Mouse (Mus musculus): ENCODE measurements around the gene Il10. TPM values are rescaled to one million over a fixed set of nuclear protein-coding genes. Genes with fewer than 3 reads are reported as not detected.

Il10 gene
- polyA plus RNA-seq, 1 experiment: not detected

- Histone ChIP-seq H3K4me3 (ENCODE audit: insufficient read depth, low read depth, low read length) (no peak overlapping the region), H3K27ac (replicated peaks; ENCODE audit: low read depth, low read length) (no peak overlapping the region), H3K4me1 (ENCODE audit: control insufficient read depth, insufficient read depth, insufficient read length, low read length) (no peaks in the 10 kb centered on the region)
Observed at GRCm38 (mm10) chr1:131025843-131026190, 6.2 kb downstream of the Il10 start.

DNA sequence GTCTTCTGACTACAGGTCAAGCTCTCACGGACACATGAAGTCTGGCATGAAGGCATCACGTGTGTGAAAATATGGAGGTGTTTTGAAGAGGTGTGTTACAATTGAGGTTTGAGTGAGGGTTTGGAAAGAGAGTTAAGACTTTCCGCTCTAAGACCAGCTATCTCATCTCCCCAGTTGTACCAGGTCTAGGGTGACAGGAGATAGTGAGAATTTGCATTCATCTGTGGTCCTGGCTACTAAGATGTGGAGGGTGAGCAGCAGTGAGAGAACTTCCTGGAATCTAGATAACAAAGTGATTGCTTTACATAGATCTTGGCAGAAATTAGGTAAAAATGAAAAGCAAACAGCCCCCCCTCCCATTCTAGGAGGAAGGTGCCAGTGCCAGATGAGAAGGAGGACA, 9.6 kb downstream of the Il10 start:
- H3K4me1 ChIP-seq (ENCODE audit: control insufficient read depth, insufficient read depth, insufficient read length, low read length): no peaks in the 10 kb centered on the region
- H3K4me3 ChIP-seq (ENCODE audit: insufficient read depth, low read depth, low read length): no peak overlapping the region

DNA sequence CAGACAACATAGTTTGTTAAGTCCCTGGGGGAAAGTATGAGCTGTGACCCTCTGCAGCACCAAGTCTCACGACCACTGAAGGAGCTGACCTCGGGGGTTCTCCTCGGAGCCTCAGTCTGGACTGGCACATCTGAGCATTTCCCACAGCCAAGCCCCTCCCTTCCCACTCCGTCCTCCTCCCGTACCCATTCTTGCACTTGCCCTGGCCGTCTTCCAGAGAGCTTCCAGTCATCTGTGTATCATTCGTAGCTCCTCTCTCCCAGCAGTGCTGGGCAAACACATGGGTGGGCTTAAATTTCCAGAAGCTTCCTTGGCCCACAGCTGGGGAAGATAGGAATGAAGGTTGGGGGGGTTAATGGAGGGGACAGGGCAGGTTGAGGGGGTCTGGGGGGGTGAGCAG, 10.6 kb downstream of the Il10 start:
- H3K4me1 ChIP-seq (ENCODE audit: control insufficient read depth, insufficient read depth, insufficient read length, low read length): no peaks in the 10 kb centered on the region
- no peak overlapping the region for H3K4me3 ChIP-seq (ENCODE audit: insufficient read depth, low read depth, low read length)
- H3K27ac ChIP-seq (replicated peaks; ENCODE audit: low read depth, low read length): no peak overlapping the region

More for the DNA sequence above, 9.6 kb downstream of the Il10 start:
- no peak overlapping the region for H3K27ac ChIP-seq (replicated peaks; ENCODE audit: low read depth, low read length)

DNA sequence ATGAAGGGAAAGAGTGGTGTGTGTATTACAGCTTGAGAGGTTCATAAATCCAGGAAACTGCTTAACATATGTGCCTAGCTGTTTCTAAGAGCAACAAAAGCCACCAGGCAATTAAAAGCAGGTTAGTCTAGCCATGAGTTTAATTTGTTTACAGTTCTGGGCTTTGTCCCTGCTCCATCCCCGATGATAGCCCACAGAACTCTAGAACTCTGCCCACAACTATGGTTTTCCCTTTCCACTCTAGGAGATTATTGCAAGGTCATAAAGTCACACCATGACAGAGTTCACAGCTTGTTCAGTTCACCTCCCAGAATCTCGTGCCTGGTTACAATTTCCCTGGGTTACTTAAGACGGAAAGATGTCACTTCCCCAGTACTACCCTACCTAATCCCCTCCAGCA, 11.6 kb downstream of the Il10 start:
- no peak overlapping the region for H3K27ac ChIP-seq (replicated peaks; ENCODE audit: low read depth, low read length)
- H3K4me1 ChIP-seq (ENCODE audit: control insufficient read depth, insufficient read depth, insufficient read length, low read length): no peaks in the 10 kb centered on the region
- no peak overlapping the region for H3K4me3 ChIP-seq (ENCODE audit: insufficient read depth, low read depth, low read length)

GRCm38 (mm10) chr1:131038001-131038400, 18.4 kb downstream of the Il10 start:
- no peak overlapping the region for H3K4me3 ChIP-seq (ENCODE audit: insufficient read depth, low read depth, low read length)
- no peaks in the 10 kb centered on the region for H3K4me1 ChIP-seq (ENCODE audit: control insufficient read depth, insufficient read depth, insufficient read length, low read length)
- H3K27ac ChIP-seq (replicated peaks; ENCODE audit: low read depth, low read length): no peak overlapping the region

- Histone ChIP-seq H3K4me3 (ENCODE audit: insufficient read depth, low read depth, low read length) (no peak overlapping the region), H3K4me1 (ENCODE audit: control insufficient read depth, insufficient read depth, insufficient read length, low read length) (no peaks in the 10 kb centered on the region), H3K27ac (replicated peaks; ENCODE audit: low read depth, low read length) (no peak overlapping the region)
Observed at GRCm38 (mm10) chr1:131038415-131039017, 18.9 kb downstream of the Il10 start.

DNA sequence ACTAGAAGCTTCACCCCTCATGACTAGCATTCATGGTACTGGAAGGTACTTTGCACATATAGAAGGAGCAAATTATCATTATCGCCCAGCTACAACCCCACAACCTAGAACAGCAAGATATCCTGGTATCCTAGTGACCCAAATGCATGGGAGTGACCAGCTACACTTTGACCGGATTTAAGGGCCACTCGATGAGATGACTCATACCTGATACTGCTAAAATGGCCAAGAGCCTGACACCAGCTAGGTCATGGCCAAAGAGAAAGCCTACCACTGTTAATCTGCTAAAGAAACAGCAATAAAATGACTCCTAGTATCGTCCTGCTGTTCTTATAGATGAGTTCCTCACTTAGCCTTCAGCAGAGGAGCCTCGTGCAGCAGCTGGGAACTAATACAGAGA, 19.8 kb downstream of the Il10 start:
- H3K4me3 ChIP-seq (ENCODE audit: insufficient read depth, low read depth, low read length): no peak overlapping the region
- no peaks in the 10 kb centered on the region for H3K4me1 ChIP-seq (ENCODE audit: control insufficient read depth, insufficient read depth, insufficient read length, low read length)
- H3K27ac ChIP-seq (replicated peaks; ENCODE audit: low read depth, low read length): no peak overlapping the region

DNA sequence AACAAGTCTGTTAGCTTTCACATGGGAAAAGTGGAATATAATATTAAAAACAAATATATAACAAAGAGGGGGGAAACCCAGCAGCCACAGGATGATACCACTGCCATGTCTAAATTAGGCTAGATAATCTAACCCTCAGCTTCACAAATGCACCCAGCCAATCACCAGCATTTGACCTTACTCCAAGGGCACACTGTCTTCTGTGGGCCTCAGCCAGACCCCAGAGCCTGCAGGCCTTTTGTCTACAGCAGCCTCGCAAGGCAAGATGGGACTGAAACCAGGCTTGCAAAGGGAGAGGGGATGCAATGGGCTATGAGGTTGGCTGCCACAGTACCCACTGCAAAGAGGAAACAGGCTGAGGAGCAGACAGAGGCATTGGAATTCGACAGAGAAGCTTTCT, 22.6 kb downstream of the Il10 start:
- Histone ChIP-seq H3K4me3 (ENCODE audit: insufficient read depth, low read depth, low read length) (no peak overlapping the region), H3K4me1 (ENCODE audit: control insufficient read depth, insufficient read depth, insufficient read length, low read length) (no peaks in the 10 kb centered on the region), H3K27ac (replicated peaks; ENCODE audit: low read depth, low read length) (no peak overlapping the region)

DNA sequence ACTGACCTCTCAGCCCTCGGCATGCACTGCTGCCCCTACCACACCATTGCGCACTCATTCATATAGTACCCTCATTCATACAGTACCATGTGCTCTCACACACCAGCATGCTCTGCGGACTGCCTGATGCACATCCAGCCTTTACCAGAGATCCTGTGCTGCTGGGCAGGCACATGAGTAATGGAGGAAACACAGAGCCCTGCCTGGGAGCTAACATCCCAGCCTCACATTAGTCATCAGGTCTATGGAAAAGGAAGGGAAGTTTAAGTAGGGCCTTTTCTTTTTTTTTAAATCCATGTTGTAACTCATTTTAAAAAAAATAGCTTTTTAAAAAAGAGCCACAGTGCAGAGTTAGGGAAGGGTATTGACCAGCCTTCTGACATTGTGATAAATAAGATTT, 23.1 kb downstream of the Il10 start:
- Histone ChIP-seq H3K4me3 (ENCODE audit: insufficient read depth, low read depth, low read length) (no peak overlapping the region), H3K4me1 (ENCODE audit: control insufficient read depth, insufficient read depth, insufficient read length, low read length) (no peaks in the 10 kb centered on the region), H3K27ac (replicated peaks; ENCODE audit: low read depth, low read length) (no peak overlapping the region)

- Histone ChIP-seq H3K4me3 (ENCODE audit: insufficient read depth, low read depth, low read length) (no peak overlapping the region), H3K4me1 (ENCODE audit: control insufficient read depth, insufficient read depth, insufficient read length, low read length) (no peaks in the 10 kb centered on the region), H3K27ac (replicated peaks; ENCODE audit: low read depth, low read length) (no peak overlapping the region)
Observed at GRCm38 (mm10) chr1:131043636-131044035, 24.0 kb downstream of the Il10 start.

DNA sequence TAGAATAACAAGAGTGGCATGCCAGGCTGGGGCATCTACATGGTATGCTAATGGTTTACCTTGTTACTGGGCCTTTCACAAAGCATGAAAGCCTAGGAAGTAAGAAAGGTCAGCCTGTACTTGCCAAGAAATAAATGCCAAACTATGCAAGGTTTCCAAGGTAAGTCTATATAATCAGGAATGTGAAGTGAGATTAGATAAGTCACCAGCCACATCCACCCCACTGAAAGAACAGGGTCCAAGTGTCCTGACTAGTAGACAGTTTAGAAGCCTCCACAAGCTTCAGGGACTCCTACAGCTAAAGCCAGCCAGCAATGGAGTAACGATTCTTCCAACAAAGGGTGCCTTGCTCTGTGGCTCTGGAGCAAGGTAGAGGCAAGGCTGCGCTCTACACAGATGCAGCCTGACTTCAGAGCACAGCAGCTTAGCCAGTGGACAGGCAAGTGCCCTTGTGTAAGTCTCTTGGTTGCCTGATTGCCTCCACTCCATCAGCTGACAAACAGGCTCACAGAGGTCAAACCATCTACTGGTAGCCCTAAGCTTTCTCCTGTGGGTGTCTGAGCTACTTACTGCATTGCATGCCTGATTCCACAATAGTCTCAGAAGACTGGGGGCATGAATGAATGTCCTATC, 26.2 kb downstream of the Il10 start:
- H3K27ac ChIP-seq (replicated peaks; ENCODE audit: low read depth, low read length): no peak overlapping the region

GRCm38 (mm10) chr1:131046607-131047006, 27.0 kb downstream of the Il10 start:
- Histone ChIP-seq H3K4me3 (ENCODE audit: insufficient read depth, low read depth, low read length) (no peak overlapping the region), H3K27ac (replicated peaks; ENCODE audit: low read depth, low read length) (no peak overlapping the region), H3K4me1 (ENCODE audit: control insufficient read depth, insufficient read depth, insufficient read length, low read length) (no peaks in the 10 kb centered on the region)

More for the DNA sequence above, 26.2 kb downstream of the Il10 start:
- Histone ChIP-seq H3K4me1 (ENCODE audit: control insufficient read depth, insufficient read depth, insufficient read length, low read length) (no peaks in the 10 kb centered on the region), H3K4me3 (ENCODE audit: insufficient read depth, low read depth, low read length) (no peak overlapping the region)

GRCm38 (mm10) chr1:131048121-131048863, 28.6 kb downstream of the Il10 start:
- H3K4me1 ChIP-seq (ENCODE audit: control insufficient read depth, insufficient read depth, insufficient read length, low read length): no peaks in the 10 kb centered on the region
- no peak overlapping the region for H3K4me3 ChIP-seq (ENCODE audit: insufficient read depth, low read depth, low read length)
- no peak overlapping the region for H3K27ac ChIP-seq (replicated peaks; ENCODE audit: low read depth, low read length)

GRCm38 (mm10) chr1:131048946-131049345, 29.3 kb downstream of the Il10 start:
- no peak overlapping the region for H3K4me3 ChIP-seq (ENCODE audit: insufficient read depth, low read depth, low read length)
- no peaks in the 10 kb centered on the region for H3K4me1 ChIP-seq (ENCODE audit: control insufficient read depth, insufficient read depth, insufficient read length, low read length)
- H3K27ac ChIP-seq (replicated peaks; ENCODE audit: low read depth, low read length): no peak overlapping the region

GRCm38 (mm10) chr1:131049361-131049806, 29.7 kb downstream of the Il10 start:
- H3K27ac ChIP-seq (replicated peaks; ENCODE audit: low read depth, low read length): no peak overlapping the region
- H3K4me3 ChIP-seq (ENCODE audit: insufficient read depth, low read depth, low read length): no peak overlapping the region
- no peaks in the 10 kb centered on the region for H3K4me1 ChIP-seq (ENCODE audit: control insufficient read depth, insufficient read depth, insufficient read length, low read length)

DNA sequence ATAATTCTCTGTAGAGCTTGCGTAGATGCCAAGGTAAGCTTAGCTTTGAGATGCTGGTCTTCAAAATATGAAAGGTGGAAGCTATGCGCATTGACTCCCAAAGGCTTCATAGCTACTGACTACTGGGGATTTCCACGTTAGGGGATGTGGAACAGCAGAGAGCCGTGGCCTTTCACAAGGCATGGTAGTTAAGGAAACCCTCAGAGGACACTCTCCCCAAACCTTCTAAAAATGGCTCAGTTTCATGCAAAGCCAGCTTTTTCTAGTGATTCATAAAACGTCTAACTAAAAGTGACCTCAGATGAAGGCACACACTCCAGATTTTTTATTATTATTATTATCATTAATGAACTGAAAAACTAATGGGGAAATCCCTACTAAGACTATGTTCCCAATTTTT, 30.4 kb downstream of the Il10 start:
- H3K4me3 ChIP-seq (ENCODE audit: insufficient read depth, low read depth, low read length): no peak overlapping the region
- no peaks in the 10 kb centered on the region for H3K4me1 ChIP-seq (ENCODE audit: control insufficient read depth, insufficient read depth, insufficient read length, low read length)
- no peak overlapping the region for H3K27ac ChIP-seq (replicated peaks; ENCODE audit: low read depth, low read length)
